Mouse (Mus musculus) bone marrow, adult 2 months (tissue): ENCODE results near the gene Kalrn.

Source experiments
- CTCF ChIP-seq: fragments of 200-500 bp; IDR thresholded peaks from 2 replicates; pipeline ENCODE4 v1.5.1; 2011; ENCODE audit warnings: low read length, control low read depth; ENCODE audit not compliant: control insufficient read depth, insufficient read depth
- POLR2A ChIP-seq: fragments of 200-500 bp; IDR thresholded peaks from 2 replicates; pipeline ENCODE4 v1.6.1; 2011; ENCODE audit warnings: low read depth, mild to moderate bottlenecking, control low read depth, low read length, borderline replicate concordance; ENCODE audit not compliant: control insufficient read depth

DNA sequence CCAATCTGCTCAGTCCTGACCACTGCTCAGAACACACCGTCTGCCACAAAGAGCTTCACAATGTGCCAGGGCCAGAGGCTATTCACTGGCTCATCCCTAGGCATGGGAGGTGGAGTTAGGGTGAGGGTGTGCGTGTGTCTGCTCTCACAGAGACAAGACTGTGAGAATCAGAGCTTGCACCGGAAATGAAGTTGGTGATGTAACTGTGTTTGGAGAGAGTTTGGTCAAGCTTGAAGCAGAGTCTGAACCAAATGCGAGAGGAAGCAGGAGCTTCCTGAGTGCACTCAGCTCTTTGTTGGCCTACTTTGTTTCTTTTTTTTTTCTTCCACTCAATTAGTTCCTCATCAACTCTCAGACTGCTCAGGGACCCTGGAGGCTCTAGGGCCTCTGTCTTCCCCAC lies 325.1 kb downstream of the Kalrn start:
- TF ChIP-seq POLR2A, result no peak
- TF ChIP-seq CTCF, result no peak
